Mouse (Mus musculus) spleen, adult 18-20 months (tissue): Measurements from ENCODE around the gene Olfr835.

Experiments
- DNase-seq, 2 experiments: peaks; one replicate each; pipeline ENCODE4 v3.0.0; 2022; ENCODE audit warnings: mixed read lengths in 2 of 2

The Olfr835 gene

GRCm38 (mm10) chr9:19032435-19032834 lies at the start of gene Olfr835:
Gene Olfr835 (plus strand): TSS chr9:19032735.
- no peak for DNase-seq

GRCm38 (mm10) chr9:18987690-18988089 lies 44.8 kb upstream of the Olfr835 start, which contains the start of gene Olfr834:
Gene Olfr834 (plus strand): TSS chr9:18987990.
- DNase-seq: no peak

GRCm38 (mm10) chr9:19084986-19085385 lies 52.5 kb downstream of the Olfr835 start:
- no peak for DNase-seq
